Mouse (Mus musculus): Measurements from ENCODE around the gene Zeb2.

DNA sequence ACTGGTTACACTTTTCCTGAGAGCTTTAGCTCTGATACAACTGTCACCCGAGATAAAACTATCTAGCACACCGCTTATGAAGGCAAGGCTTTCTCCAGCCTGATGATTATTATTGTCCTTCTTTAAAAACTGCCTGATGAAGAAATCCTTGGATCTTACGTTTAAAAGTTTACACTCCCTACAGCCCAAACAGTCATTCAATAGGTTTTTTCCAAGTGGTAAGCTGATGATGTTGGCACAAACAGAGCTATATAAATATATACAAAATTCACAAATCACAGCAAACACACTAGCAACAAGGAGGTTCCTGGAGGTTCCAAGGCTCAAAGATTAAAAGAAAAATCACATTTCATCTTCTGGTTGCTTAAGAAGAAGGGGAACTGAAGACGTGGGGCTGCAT, 13.1 kb downstream of the Zeb2 start:
- TF ChIP-seq CTCF (IDR thresholded peaks at IDR 0.05; ENCODE audit: low read depth) = no peak
- no peak for TF ChIP-seq EP300 (optimal IDR thresholded peaks at IDR 0.05)

All from stomach, postnatal 0 days (tissue).